Mouse (Mus musculus) liver, embryonic 13.5 days (tissue): ENCODE measurements around the gene Smo. TPM values are rescaled to one million over a fixed set of nuclear protein-coding genes. Genes with fewer than 3 reads are reported as not detected.

Source experiments
- ATAC-seq: fragments of 200-750 bp; cut with Nextera tagmentation; 2 replicates; pipeline ENCODE4 v1.8.0; 2017; ENCODE audit warnings: low read depth, mild to moderate bottlenecking, moderate number of reproducible peaks, moderate library complexity
- DNase-seq: peaks from one replicate; pipeline ENCODE4 v3.0.0; 2022
- H3K27ac ChIP-seq: fragments of 300-500 bp; sonication (generic); 2 replicates; pipeline ENCODE4 v1.5.1; 2015; ENCODE audit warnings: moderate library complexity, mild to moderate bottlenecking, inconsistent platforms
- H3K27me3 ChIP-seq: fragments of 300-500 bp; sonication (generic); 2 replicates; pipeline ENCODE4 v1.6.1; 2015; ENCODE audit warnings: mild to moderate bottlenecking, inconsistent platforms
- H3K36me3 ChIP-seq: fragments of 300-500 bp; sonication (generic); 2 replicates; pipeline ENCODE4 v1.6.1; 2015; ENCODE audit warnings: mild to moderate bottlenecking, inconsistent platforms
- H3K4me1 ChIP-seq: fragments of 300-500 bp; sonication (generic); replicated peaks from 2 replicates; pipeline ENCODE4 v1.6.1; 2015; ENCODE audit warnings: inconsistent platforms
- H3K4me2 ChIP-seq: fragments of 300-500 bp; sonication (generic); 2 replicates; pipeline ENCODE4 v1.6.1; 2015; ENCODE audit warnings: inconsistent platforms, mild to moderate bottlenecking, moderate library complexity
- H3K4me3 ChIP-seq: fragments of 300-500 bp; sonication (generic); replicated peaks from 2 replicates; pipeline ENCODE4 v1.5.1; 2015; ENCODE audit warnings: mild to moderate bottlenecking, inconsistent platforms
- H3K9ac ChIP-seq: fragments of 300-500 bp; sonication (generic); 2 replicates; pipeline ENCODE4 v1.6.1; 2015; ENCODE audit warnings: mild to moderate bottlenecking, inconsistent platforms
- H3K9me3 ChIP-seq: fragments of 300-500 bp; sonication (generic); replicated peaks from 2 replicates; pipeline ENCODE4 v1.6.1; 2016; ENCODE audit warnings: inconsistent platforms
- WGBS: fragments of 180-500 bp; shearing (Covaris S2); methylation state at CpG from one replicate; pipeline ENCODE4 v1.1.7; 2015; ENCODE audit not compliant: insufficient replicate concordance; 5-methylcytosine and 5-hydroxymethylcytosine counted together
- polyA plus RNA-seq: library from polyadenylated mRNA; unstranded; fragments of >200 nt; fragmentation: Nextera tagmentation; extraction: Ambion mirVana; gene quantifications from 2 replicates; pipeline ENCODE4 v1.2.1, GENCODE M21; 2015

Smo gene
- polyA plus RNA-seq, 1 experiment from 2014 or later: 3.4 TPM

DNA sequence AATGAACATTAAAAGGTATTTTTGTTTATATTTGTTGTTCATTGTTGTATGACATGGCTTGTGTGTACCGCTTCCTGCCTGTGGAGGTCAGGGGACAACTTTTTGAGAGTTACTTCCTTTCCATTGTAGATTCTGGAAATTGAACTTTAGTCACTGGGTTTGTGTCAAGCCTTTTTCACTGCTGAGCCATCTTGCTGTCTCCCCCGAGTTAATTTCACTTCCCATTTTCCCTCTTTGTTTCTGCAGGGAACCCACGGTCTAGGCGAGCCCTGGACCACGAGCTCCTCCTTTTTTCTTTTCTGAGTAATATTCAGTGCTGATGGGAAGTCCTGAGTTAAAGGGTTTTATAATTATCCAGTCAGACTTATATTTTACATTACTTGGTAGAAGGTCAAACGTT is 59.3 kb downstream of the Smo start:
- DNase-seq (no peak), ATAC-seq (no peak)
- Histone ChIP-seq H3K4me1 (peaks cover 24% of the 10 kb centered on the region), H3K27ac (no peak overlapping the region), H3K4me2 (no peak overlapping the region), H3K9me3 (no peaks in the 10 kb centered on the region), H3K4me3 (no peak overlapping the region), H3K36me3 (no peaks in the 10 kb centered on the region), H3K27me3 (no peaks in the 10 kb centered on the region), H3K9ac (no peak overlapping the region)
- WGBS: 49% methylated on average over 6 of the region's 6 CpGs

DNA sequence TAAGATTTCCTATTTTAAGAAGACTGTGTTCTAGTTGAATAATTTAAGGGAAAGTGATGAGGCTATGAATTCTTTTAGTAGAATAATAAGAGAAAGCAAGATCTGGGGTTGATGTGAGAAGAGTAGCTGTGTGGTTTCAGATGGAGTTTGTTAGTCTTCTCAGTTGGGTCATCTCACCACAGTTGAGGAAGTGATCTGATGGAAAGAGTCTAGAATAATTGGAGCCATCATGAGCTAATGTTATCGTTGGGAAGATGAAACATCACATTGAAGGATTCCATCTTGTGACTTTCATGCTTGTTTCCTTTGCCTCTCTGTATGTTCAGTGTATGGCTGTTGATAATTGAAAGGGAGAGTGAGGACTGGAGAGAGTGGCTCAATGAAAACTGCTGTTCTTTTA is 67.7 kb downstream of the Smo start:
- Histone ChIP-seq H3K9me3 (no peaks in the 10 kb centered on the region), H3K36me3 (no peaks in the 10 kb centered on the region), H3K27me3 (no peaks in the 10 kb centered on the region), H3K4me3 (no peak overlapping the region), H3K4me2 (no peak overlapping the region), H3K27ac (no peak overlapping the region), H3K9ac (no peak overlapping the region), H3K4me1 (peaks cover 8% of the 10 kb centered on the region)
- DNase-seq (no peak), ATAC-seq (no peak)
- 60% methylated on average over 1 of the region's 1 CpGs for WGBS

DNA sequence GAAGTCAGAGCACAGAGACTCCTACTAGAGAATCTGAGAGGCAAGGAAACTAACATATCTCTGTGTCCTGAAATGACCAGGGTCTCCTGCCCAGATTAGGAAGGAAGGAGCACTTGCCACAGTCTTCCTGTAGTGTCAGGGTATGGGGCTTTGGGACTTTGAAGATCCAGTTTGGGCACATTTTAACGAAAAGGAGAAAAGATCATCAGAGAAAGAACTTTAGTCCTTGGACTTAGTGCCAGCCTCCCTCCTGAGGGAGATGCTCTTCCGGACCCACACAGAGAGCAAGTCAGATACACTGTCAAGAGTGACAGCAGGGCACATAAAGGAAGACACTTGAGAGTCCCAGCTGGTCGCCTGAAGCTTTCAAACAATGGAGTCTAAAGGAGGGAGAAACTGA is 68.7 kb downstream of the Smo start:
- no peak overlapping the region for H3K4me3 ChIP-seq
- WGBS: 60% methylated on average over 3 of the region's 3 CpGs
- no peak for DNase-seq
- no peak overlapping the region for H3K4me2 ChIP-seq
- H3K9me3 ChIP-seq: no peaks in the 10 kb centered on the region
- no peaks in the 10 kb centered on the region for H3K27me3 ChIP-seq
- H3K27ac ChIP-seq: no peak overlapping the region
- H3K4me1 ChIP-seq: peaks cover 4% of the 10 kb centered on the region
- no peak overlapping the region for H3K9ac ChIP-seq
- ATAC-seq: no peak
- H3K36me3 ChIP-seq: no peaks in the 10 kb centered on the region

DNA sequence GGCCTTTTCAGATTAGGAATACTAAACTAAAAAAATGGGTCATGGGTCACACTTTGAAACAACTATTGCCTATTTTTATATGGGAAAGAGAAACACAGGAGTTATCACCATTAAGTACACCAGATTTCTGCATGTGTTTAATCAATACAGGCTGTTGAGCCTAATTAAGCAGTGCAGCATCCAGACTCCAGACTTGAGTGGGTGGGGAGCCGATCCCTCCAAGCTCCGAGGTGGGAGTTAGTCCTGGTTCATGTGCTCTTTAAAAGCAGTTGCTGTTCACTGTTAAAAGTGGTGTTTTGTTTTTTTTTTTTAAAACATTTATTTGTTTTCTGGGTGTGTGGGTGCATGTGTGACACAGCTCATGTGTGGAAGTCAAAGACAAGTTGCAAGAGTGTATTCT is 70.1 kb downstream of the Smo start:
- Histone ChIP-seq H3K27me3 (no peaks in the 10 kb centered on the region), H3K27ac (no peak overlapping the region), H3K4me1 (no peaks in the 10 kb centered on the region), H3K9ac (no peak overlapping the region), H3K36me3 (no peaks in the 10 kb centered on the region), H3K4me2 (no peak overlapping the region), H3K9me3 (no peaks in the 10 kb centered on the region), H3K4me3 (no peak overlapping the region)
- DNase-seq (no peak), ATAC-seq (no peak)
- WGBS: 77% methylated on average over 2 of the region's 2 CpGs

Other genes starting within 250 kb of the Smo start
- 1.5 and 1.6 TPM in 2 replicates for gene Kcp, start 227.6 kb upstream of the Smo start, polyA plus RNA-seq
- gene Irf5, start 208.9 kb upstream of the Smo start, polyA plus RNA-seq: 6.9 TPM in 2 replicates
- gene Tnpo3, start 125.6 kb upstream of the Smo start, polyA plus RNA-seq: 38.2 and 43.1 TPM in 2 replicates
- gene Tspan33, start 41.3 kb upstream of the Smo start, polyA plus RNA-seq: 150 and 164 TPM in 2 replicates
- 4.1 and 4.3 TPM in 2 replicates for gene Ahcyl2, start 32.5 kb downstream of the Smo start, polyA plus RNA-seq
- 0.44 and 0.60 TPM in 2 replicates for gene Strip2, start 181.5 kb downstream of the Smo start, polyA plus RNA-seq